Mouse (Mus musculus): ENCODE measurements around the gene Cfp. TPM values are rescaled to one million over a fixed set of nuclear protein-coding genes. Genes with fewer than 3 reads are reported as not detected.

Gene Cfp
- 9.0 and 13.0 TPM in 2 replicates for polyA plus RNA-seq (2012; ENCODE audit: insufficient read depth, insufficient read length, missing spikeins)

- H3K27ac ChIP-seq (replicated peaks; ENCODE audit: low read depth, low read length), result peak within 1 kb of the TSS; percentile 72
- H3K4me1 ChIP-seq (ENCODE audit: control insufficient read depth, insufficient read depth, insufficient read length, low read length), result no peaks in the 10 kb centered on the region
- H3K4me3 ChIP-seq (ENCODE audit: insufficient read depth, low read depth, low read length), result peak within 1 kb of the TSS; percentile 33
Measured at GRCm38 (mm10) chrX:20931364-20931763, at the start of gene Cfp. Cfp (minus strand) TSS chrX:20931555.

- no peak overlapping the region for H3K4me3 ChIP-seq (ENCODE audit: insufficient read depth, low read depth, low read length)
- H3K4me1 ChIP-seq (ENCODE audit: control insufficient read depth, insufficient read depth, insufficient read length, low read length), result no peaks in the 10 kb centered on the region
- no peak overlapping the region for H3K27ac ChIP-seq (replicated peaks; ENCODE audit: low read depth, low read length)
Measured at GRCm38 (mm10) chrX:20980901-20981300, 49.5 kb upstream of the Cfp start.

- peak within 1 kb of the TSS; percentile 84 for H3K4me3 ChIP-seq (ENCODE audit: insufficient read depth, low read depth, low read length)
- H3K4me1 ChIP-seq (ENCODE audit: control insufficient read depth, insufficient read depth, insufficient read length, low read length), result no peaks in the 10 kb centered on the region
- peak within 1 kb of the TSS; percentile 89 for H3K27ac ChIP-seq (replicated peaks; ENCODE audit: low read depth, low read length)
Measured at GRCm38 (mm10) chrX:20961477-20962378, 30.4 kb upstream of the Cfp start, which contains the start of gene Uxt. Uxt (minus strand) TSS chrX:20962017.

- Histone ChIP-seq H3K27ac (replicated peaks; ENCODE audit: low read depth, low read length) (no peak within 1 kb of the TSS; the same call in 1 of the 2 replicates), H3K4me1 (ENCODE audit: control insufficient read depth, insufficient read depth, insufficient read length, low read length) (no peaks in the 10 kb centered on the region; the same call in 1 of the 2 replicates), H3K4me3 (ENCODE audit: insufficient read depth, low read depth, low read length) (peak within 1 kb of the TSS; percentile 75)
Measured at GRCm38 (mm10) chrX:20950191-20950880, 19.0 kb upstream of the Cfp start, which contains the start of gene Elk1. Elk1 (minus strand) TSS chrX:20950608.

- H3K4me1 ChIP-seq (ENCODE audit: control insufficient read depth, insufficient read depth, insufficient read length, low read length), result no peaks in the 10 kb centered on the region; the same call in 1 of the 2 replicates
- H3K4me3 ChIP-seq (ENCODE audit: insufficient read depth, low read depth, low read length), result no peak overlapping the region
- no peak overlapping the region for H3K27ac ChIP-seq (replicated peaks; ENCODE audit: low read depth, low read length)
Measured at GRCm38 (mm10) chrX:20946055-20946454, 14.7 kb upstream of the Cfp start.

GRCm38 (mm10) chrX:20931963-20932362 lies 608 bp upstream of the Cfp start:
- no peaks in the 10 kb centered on the region for H3K4me1 ChIP-seq (ENCODE audit: control insufficient read depth, insufficient read depth, insufficient read length, low read length)
- H3K4me3 ChIP-seq (ENCODE audit: insufficient read depth, low read depth, low read length), result no peak overlapping the region
- peak overlapping the region; percentile 58; the same call in 1 of the 2 replicates for H3K27ac ChIP-seq (replicated peaks; ENCODE audit: low read depth, low read length)

GRCm38 (mm10) chrX:20929859-20930258 lies 1.5 kb downstream of the Cfp start:
- Histone ChIP-seq H3K4me3 (ENCODE audit: insufficient read depth, low read depth, low read length) (no peak overlapping the region), H3K27ac (replicated peaks; ENCODE audit: low read depth, low read length) (no peak overlapping the region), H3K4me1 (ENCODE audit: control insufficient read depth, insufficient read depth, insufficient read length, low read length) (no peaks in the 10 kb centered on the region)

GRCm38 (mm10) chrX:20924976-20925375 lies 6.4 kb downstream of the Cfp start:
- H3K4me1 ChIP-seq (ENCODE audit: control insufficient read depth, insufficient read depth, insufficient read length, low read length), result no peaks in the 10 kb centered on the region
- H3K27ac ChIP-seq (replicated peaks; ENCODE audit: low read depth, low read length), result no peak overlapping the region
- H3K4me3 ChIP-seq (ENCODE audit: insufficient read depth, low read depth, low read length), result no peak overlapping the region

- Histone ChIP-seq H3K4me1 (ENCODE audit: control insufficient read depth, insufficient read depth, insufficient read length, low read length) (no peaks in the 10 kb centered on the region), H3K27ac (replicated peaks; ENCODE audit: low read depth, low read length) (no peak overlapping the region), H3K4me3 (ENCODE audit: insufficient read depth, low read depth, low read length) (no peak overlapping the region)
Measured at GRCm38 (mm10) chrX:20923506-20923905, 7.8 kb downstream of the Cfp start.

- no peaks in the 10 kb centered on the region for H3K4me1 ChIP-seq (ENCODE audit: control insufficient read depth, insufficient read depth, insufficient read length, low read length)
- no peak overlapping the region for H3K4me3 ChIP-seq (ENCODE audit: insufficient read depth, low read depth, low read length)
- no peak overlapping the region for H3K27ac ChIP-seq (replicated peaks; ENCODE audit: low read depth, low read length)
Measured at GRCm38 (mm10) chrX:20921366-20921765, 10.0 kb downstream of the Cfp start.

- Histone ChIP-seq H3K4me1 (ENCODE audit: control insufficient read depth, insufficient read depth, insufficient read length, low read length) (no peaks in the 10 kb centered on the region), H3K4me3 (ENCODE audit: insufficient read depth, low read depth, low read length) (peak within 1 kb of the TSS; percentile 31), H3K27ac (replicated peaks; ENCODE audit: low read depth, low read length) (no peak within 1 kb of the TSS)
Measured at GRCm38 (mm10) chrX:20920844-20921364, 10.5 kb downstream of the Cfp start, which contains the start of gene Syn1. Syn1 (minus strand) TSS chrX:20921004.

- peak overlapping the region; percentile 31 for H3K4me3 ChIP-seq (ENCODE audit: insufficient read depth, low read depth, low read length)
- no peaks in the 10 kb centered on the region for H3K4me1 ChIP-seq (ENCODE audit: control insufficient read depth, insufficient read depth, insufficient read length, low read length)
- no peak overlapping the region for H3K27ac ChIP-seq (replicated peaks; ENCODE audit: low read depth, low read length)
Measured at GRCm38 (mm10) chrX:20920249-20920843, 11.0 kb downstream of the Cfp start.

GRCm38 (mm10) chrX:20915075-20915474 lies 16.3 kb downstream of the Cfp start:
- Histone ChIP-seq H3K27ac (replicated peaks; ENCODE audit: low read depth, low read length) (no peak overlapping the region), H3K4me3 (ENCODE audit: insufficient read depth, low read depth, low read length) (no peak overlapping the region), H3K4me1 (ENCODE audit: control insufficient read depth, insufficient read depth, insufficient read length, low read length) (no peaks in the 10 kb centered on the region)

GRCm38 (mm10) chrX:20913726-20914125 lies 17.6 kb downstream of the Cfp start:
- H3K4me1 ChIP-seq (ENCODE audit: control insufficient read depth, insufficient read depth, insufficient read length, low read length), result no peaks in the 10 kb centered on the region
- H3K4me3 ChIP-seq (ENCODE audit: insufficient read depth, low read depth, low read length), result no peak overlapping the region

GRCm38 (mm10) chrX:20910074-20910473 lies 21.3 kb downstream of the Cfp start:
- no peaks in the 10 kb centered on the region for H3K4me1 ChIP-seq (ENCODE audit: control insufficient read depth, insufficient read depth, insufficient read length, low read length)
- no peak overlapping the region for H3K4me3 ChIP-seq (ENCODE audit: insufficient read depth, low read depth, low read length)
- H3K27ac ChIP-seq (replicated peaks; ENCODE audit: low read depth, low read length), result no peak overlapping the region

More at GRCm38 (mm10) chrX:20913726-20914125, 17.6 kb downstream of the Cfp start:
- H3K27ac ChIP-seq (replicated peaks; ENCODE audit: low read depth, low read length), result no peak overlapping the region

Data from brown adipose tissue, adult 24 weeks (tissue).